In genomic region chr6:11109773-11110172, GRCm38 (mm10) we compare ENCODE assay signal across 26 mouse cellular contexts.
"Had no signal": no experiment of that assay in that cellular context is flagged by ENCODE, and none has a peak within 500 bp of the region (broad histone marks: within the 10 kb centered on the region; RNA-seq: fewer than 3 reads in every experiment).

No protein-coding gene starts in this region.

- H3K9ac ChIP-seq: heart, embryonic 12.5 days; hindbrain, embryonic 12.5 days; hindbrain, embryonic 14.5 days; kidney, embryonic 15.5 days; limb, embryonic 12.5 days; liver, embryonic 13.5 days had no signal

- DNase-seq: gastrocnemius, postnatal 14 days; gastrocnemius, postnatal 36 days; heart, adult 18-20 months; heart, postnatal 10 days; heart, postnatal 4 days; kidney, adult 11 months; kidney, adult 2 months; kidney, adult 9 months; kidney, postnatal 14 days; kidney, postnatal 36 days; layer of hippocampus, adult 9-11 months; layer of hippocampus, postnatal 36 days; liver; liver, embryonic 13.5 days had no signal

- H3K4me1 ChIP-seq: heart, embryonic 10.5 days; heart, embryonic 12.5 days; kidney, embryonic 15.5 days; limb, embryonic 10.5 days; limb, embryonic 12.5 days; liver, embryonic 13.5 days had no signal

- H3K9me3 ChIP-seq: heart, embryonic 10.5 days; heart, embryonic 12.5 days; hindbrain, embryonic 10.5 days; hindbrain, embryonic 12.5 days; kidney, embryonic 15.5 days; limb, embryonic 10.5 days; limb, embryonic 12.5 days; liver, embryonic 13.5 days had no signal

- H3K27ac ChIP-seq: heart, embryonic 10.5 days; hindbrain, embryonic 10.5 days; hindbrain, embryonic 12.5 days; hindbrain, embryonic 14.5 days; kidney, embryonic 15.5 days; kidney, postnatal 0 days; limb, embryonic 10.5 days; limb, embryonic 12.5 days; liver, embryonic 13.5 days had no signal

- ATAC-seq: hindbrain, embryonic 16.5 days; inflammation-experienced regulatory T-cells, adult 6 months; intestine, embryonic 16.5 days had no signal

- H3K4me3 ChIP-seq: heart, embryonic 10.5 days; heart, embryonic 12.5 days; hindbrain, embryonic 10.5 days; hindbrain, embryonic 12.5 days; kidney, embryonic 15.5 days; limb, embryonic 10.5 days; limb, embryonic 12.5 days; liver, embryonic 13.5 days had no signal

- H3K36me3 ChIP-seq: heart, embryonic 10.5 days; heart, embryonic 12.5 days; hindbrain, embryonic 10.5 days; hindbrain, embryonic 12.5 days; kidney, embryonic 15.5 days; limb, embryonic 10.5 days; limb, embryonic 12.5 days; liver, embryonic 13.5 days had no signal

- H3K27me3 ChIP-seq: heart, embryonic 12.5 days; hindbrain, embryonic 12.5 days; kidney, embryonic 15.5 days; limb, embryonic 12.5 days; liver, embryonic 13.5 days had no signal
